Mouse (Mus musculus) intestine, postnatal 0 days (tissue): ENCODE data around the gene Map3k14. TPM values are rescaled to one million over a fixed set of nuclear protein-coding genes. Genes with fewer than 3 reads are reported as not detected.
A peak's percentile ranks its signal among the peaks of the same experiment; 100 is the strongest.

ENCODE experiments used
- ATAC-seq: fragments of 200-750 bp; cut with Nextera tagmentation; 2 replicates; pipeline ENCODE4 v1.8.0; 2017; ENCODE audit warnings: mild to moderate bottlenecking, moderate TSS enrichment, moderate library complexity
- H3K27ac ChIP-seq: fragments of 300-500 bp; sonication (generic); 2 replicates; pipeline ENCODE4 v1.5.1; 2014; ENCODE audit warnings: mild to moderate bottlenecking, low read depth, low read length, moderate library complexity
- H3K27me3 ChIP-seq: fragments of 300-500 bp; sonication (generic); replicated peaks from 2 replicates; pipeline ENCODE4 v1.6.1; 2014; ENCODE audit warnings: low read length, mixed read lengths; ENCODE audit not compliant: control insufficient read depth, insufficient read depth
- H3K36me3 ChIP-seq: fragments of 300-500 bp; sonication (generic); 2 replicates; pipeline ENCODE4 v1.6.1; 2014; ENCODE audit warnings: mild to moderate bottlenecking, moderate library complexity; ENCODE audit not compliant: control insufficient read depth, insufficient read depth
- H3K4me1 ChIP-seq: fragments of 300-500 bp; sonication (generic); replicated peaks from 2 replicates; pipeline ENCODE4 v1.6.1; 2014; ENCODE audit warnings: antibody characterized with exemption, low read length, mixed read lengths; ENCODE audit not compliant: control insufficient read depth, insufficient read depth
- H3K4me2 ChIP-seq: fragments of 300-500 bp; sonication (generic); replicated peaks from 2 replicates; pipeline ENCODE4 v1.6.1; 2014; ENCODE audit warnings: low read depth, mild to moderate bottlenecking, moderate library complexity
- H3K4me3 ChIP-seq: fragments of 300-500 bp; sonication (generic); 2 replicates; pipeline ENCODE4 v1.5.1; 2014; ENCODE audit warnings: low read depth, low read length
- H3K9ac ChIP-seq: fragments of 300-500 bp; sonication (generic); 2 replicates; pipeline ENCODE4 v1.6.1; 2014; ENCODE audit warnings: mild to moderate bottlenecking, low read depth, low read length
- H3K9me3 ChIP-seq: fragments of 300-500 bp; sonication (generic); 2 replicates; pipeline ENCODE4 v1.6.1; 2016; ENCODE audit warnings: mixed run types; ENCODE audit not compliant: control insufficient read depth
- CTCF ChIP-seq: sonication (generic); IDR thresholded peaks from 2 replicates; pipeline ENCODE4 v1.5.1; 2016; ENCODE audit warnings: low read depth, mild to moderate bottlenecking, control low read depth, antibody characterized with exemption, moderate library complexity
- WGBS: fragments of 180-500 bp; shearing (Covaris S2); extraction: QIAGEN DNeasy Blood & Tissue Kit; methylation state at CpG from one replicate; pipeline ENCODE4 v1.1.7; 2014; 5-methylcytosine and 5-hydroxymethylcytosine counted together
- polyA plus RNA-seq: library from polyadenylated mRNA; unstranded; fragments of >200 nt; fragmentation: Nextera tagmentation; extraction: Ambion mirVana; gene quantifications from 2 replicates; pipeline ENCODE4 v1.2.1, GENCODE M21; 2015

Map3k14 gene
- polyA plus RNA-seq, 1 experiment from 2014 or later: 1.6 TPM

DNA sequence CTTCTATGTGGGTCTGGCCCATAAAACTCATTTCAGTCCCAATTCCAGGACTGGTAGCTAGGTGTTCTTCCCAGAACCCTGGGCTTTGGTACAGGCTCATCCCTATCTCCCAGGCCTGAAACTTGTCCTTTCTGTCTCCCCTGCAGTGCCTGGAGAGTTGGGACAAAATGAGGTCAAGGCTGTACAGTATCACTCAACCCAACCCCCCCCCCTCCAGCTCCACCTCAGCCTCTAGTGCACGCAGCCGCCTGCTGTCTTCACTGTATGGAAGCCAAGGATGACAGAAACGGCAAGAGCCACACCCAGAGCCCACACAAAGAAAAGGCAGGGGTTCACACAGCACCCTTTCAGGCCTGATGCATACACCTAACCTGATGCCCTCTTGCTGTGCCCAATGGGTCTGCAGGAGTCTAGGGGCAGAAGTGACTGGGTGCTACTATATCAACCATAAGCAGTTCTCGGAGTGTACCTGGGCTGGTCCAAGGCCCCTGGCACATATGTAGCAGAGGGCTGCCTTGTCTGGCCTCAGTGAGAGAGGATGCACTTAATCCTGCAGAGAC is 20.5 kb downstream of the Map3k14 start:
- Histone ChIP-seq H3K4me2 (no peak overlapping the region), H3K27me3 (no peaks in the 10 kb centered on the region), H3K4me1 (peaks cover 6% of the 10 kb centered on the region), H3K9ac (no peak overlapping the region), H3K27ac (peak overlapping the region; percentile 9; the same call in 1 of the 2 replicates), H3K9me3 (no peaks in the 10 kb centered on the region), H3K36me3 (no peaks in the 10 kb centered on the region), H3K4me3 (no peak overlapping the region)
- TF ChIP-seq CTCF: no peak
- no peak for ATAC-seq
- WGBS: 42% methylated on average over 4 of the region's 4 CpGs

DNA sequence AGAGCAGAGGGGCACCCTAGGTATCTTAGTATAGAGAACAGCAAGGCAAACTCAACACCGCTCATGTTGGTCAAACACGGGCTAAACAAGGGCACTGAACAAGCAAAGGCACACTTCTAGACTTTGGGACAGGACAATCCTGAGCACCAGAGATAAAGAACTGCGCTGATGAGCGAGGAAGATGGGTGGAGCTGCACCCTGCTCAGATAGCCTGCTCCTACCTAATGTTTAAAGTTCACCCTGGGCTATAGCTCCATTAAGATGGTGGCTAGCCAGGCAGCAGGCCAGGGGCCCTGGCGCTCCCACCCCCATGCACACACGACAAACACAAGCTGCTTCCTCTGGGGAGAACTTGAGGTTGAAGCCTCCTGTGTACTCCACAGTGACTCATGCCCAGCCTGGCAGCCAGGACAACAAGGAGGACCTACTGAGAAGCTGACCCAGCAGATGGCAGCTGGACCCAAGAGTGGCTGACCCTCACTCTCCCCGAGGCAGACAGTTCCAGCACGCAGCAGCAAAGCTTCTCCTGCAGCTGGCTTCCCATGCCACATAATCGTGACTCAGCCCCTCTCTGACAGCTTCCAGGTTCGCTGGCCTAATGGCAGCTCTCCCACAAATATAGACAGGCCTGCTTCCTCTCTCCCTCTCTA is 21.1 kb downstream of the Map3k14 start:
- Histone ChIP-seq H3K27me3 (no peaks in the 10 kb centered on the region), H3K27ac (peak overlapping the region; percentile 9; the same call in 1 of the 2 replicates), H3K9ac (no peak overlapping the region), H3K36me3 (no peaks in the 10 kb centered on the region), H3K4me2 (no peak overlapping the region), H3K4me1 (peaks cover 6% of the 10 kb centered on the region), H3K4me3 (no peak overlapping the region), H3K9me3 (no peaks in the 10 kb centered on the region)
- 49% methylated on average over 10 of the region's 10 CpGs for WGBS
- TF ChIP-seq CTCF: 0 out of 2 replicates have a peak, but pooled peaks have one; percentile 33
- peak; percentile 22; the same call in 1 of the 2 replicates for ATAC-seq

DNA sequence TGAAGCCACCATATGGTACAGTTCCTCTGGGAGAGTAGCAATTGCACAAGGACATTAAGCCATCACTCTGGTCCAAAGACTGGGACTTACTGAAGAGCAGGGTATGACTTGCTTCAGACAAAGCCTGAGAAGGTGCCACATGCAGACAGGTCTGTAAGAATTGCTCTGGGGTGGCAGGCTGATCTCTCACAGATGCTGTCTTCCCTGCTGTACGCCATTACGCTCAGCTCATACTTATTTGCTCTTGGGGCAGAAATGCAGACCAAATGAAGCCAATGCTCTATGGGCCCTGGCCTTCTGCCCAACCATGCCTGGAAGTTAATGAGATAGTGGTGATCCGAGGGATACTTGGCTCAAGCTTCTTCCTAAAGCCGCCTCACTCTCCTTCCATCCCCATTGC is 22.4 kb downstream of the Map3k14 start:
- H3K9ac ChIP-seq: no peak overlapping the region
- H3K9me3 ChIP-seq: no peaks in the 10 kb centered on the region
- H3K4me3 ChIP-seq: no peak overlapping the region
- 78% methylated on average over 4 of the region's 4 CpGs for WGBS
- H3K4me2 ChIP-seq: no peak overlapping the region
- no peak for TF ChIP-seq CTCF
- no peaks in the 10 kb centered on the region for H3K36me3 ChIP-seq
- H3K27ac ChIP-seq: no peak overlapping the region
- no peaks in the 10 kb centered on the region for H3K27me3 ChIP-seq
- peaks cover 6% of the 10 kb centered on the region for H3K4me1 ChIP-seq
- no peak for ATAC-seq

DNA sequence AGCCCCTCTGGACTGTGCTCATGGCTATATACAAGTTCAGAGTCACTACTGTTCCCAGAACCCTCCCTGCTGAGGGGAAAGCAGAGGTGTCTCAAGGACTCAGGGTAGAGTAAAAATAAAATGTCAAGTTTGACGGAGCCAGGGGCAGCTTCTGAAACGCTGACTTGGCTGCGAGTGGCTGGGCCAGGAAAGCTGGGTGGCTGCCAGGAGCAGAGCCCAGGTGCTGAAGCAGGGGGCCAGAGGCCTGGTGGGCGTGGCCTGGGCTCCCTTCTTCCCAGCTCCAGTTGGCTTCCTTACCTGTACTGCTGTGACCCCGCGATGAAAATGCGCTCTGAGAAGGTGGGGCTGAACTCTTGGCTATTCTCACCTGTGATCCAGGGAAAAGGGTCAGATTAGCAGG is 26.5 kb downstream of the Map3k14 start:
- Histone ChIP-seq H3K27me3 (no peaks in the 10 kb centered on the region), H3K36me3 (peaks cover 24% of the 10 kb centered on the region), H3K4me1 (no peaks in the 10 kb centered on the region; the same call in 1 of the 2 replicates), H3K9me3 (no peaks in the 10 kb centered on the region), H3K9ac (no peak overlapping the region), H3K27ac (no peak overlapping the region), H3K4me3 (no peak overlapping the region), H3K4me2 (no peak overlapping the region)
- peak; percentile 64 for ATAC-seq
- no peak for TF ChIP-seq CTCF
- WGBS: 31% methylated on average over 7 of the region's 7 CpGs

DNA sequence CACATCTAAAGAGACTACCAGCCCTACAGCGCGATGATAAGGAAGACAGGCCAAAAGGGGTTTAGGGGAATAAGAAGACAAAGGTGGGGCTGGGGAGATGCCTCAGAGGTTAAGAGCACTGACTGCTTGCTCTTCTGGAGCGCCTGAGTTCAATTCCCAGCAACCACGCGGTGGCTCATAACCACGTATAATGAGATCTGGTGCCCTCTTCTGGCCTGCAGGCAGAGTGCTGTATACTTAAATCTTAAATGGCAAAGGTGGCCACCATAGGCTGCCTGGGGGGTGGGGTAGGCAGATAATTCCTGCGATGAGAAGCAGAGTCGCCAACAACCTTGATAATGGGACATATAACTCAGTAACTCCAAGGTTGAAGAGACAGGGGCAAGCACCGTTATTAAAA is 29.5 kb downstream of the Map3k14 start:
- peak; percentile 46 for TF ChIP-seq CTCF
- Histone ChIP-seq H3K4me2 (no peak overlapping the region), H3K4me1 (no peaks in the 10 kb centered on the region), H3K36me3 (peaks cover 27% of the 10 kb centered on the region), H3K9ac (no peak overlapping the region), H3K4me3 (no peak overlapping the region), H3K27ac (no peak overlapping the region), H3K27me3 (no peaks in the 10 kb centered on the region), H3K9me3 (no peaks in the 10 kb centered on the region)
- no peak for ATAC-seq
- 81% methylated on average over 9 of the region's 9 CpGs for WGBS

DNA sequence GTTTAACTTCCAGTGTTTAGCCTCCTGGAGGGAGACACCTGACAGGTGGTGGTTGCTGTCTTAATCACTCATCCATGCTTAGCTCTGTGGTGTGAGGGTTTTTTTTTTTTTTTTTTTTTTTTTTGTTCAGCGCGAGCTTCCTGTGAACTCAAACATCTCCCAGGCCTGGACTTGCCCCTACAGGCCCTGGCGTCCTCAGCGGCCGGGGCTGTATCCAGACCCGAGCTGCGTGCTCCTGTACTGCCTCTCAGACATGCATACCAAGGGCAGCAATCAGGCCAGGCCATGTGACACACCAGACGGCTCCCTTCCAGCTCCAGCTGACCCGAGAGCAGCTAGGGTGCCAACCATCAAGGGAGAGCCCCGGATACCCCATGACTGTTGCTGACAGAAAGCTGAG is 30.4 kb downstream of the Map3k14 start:
- no peak overlapping the region for H3K4me2 ChIP-seq
- H3K9me3 ChIP-seq: no peaks in the 10 kb centered on the region
- H3K9ac ChIP-seq: no peak overlapping the region
- TF ChIP-seq CTCF: no peak
- H3K36me3 ChIP-seq: peaks cover 27% of the 10 kb centered on the region
- no peak for ATAC-seq
- 86% methylated on average over 10 of the region's 10 CpGs for WGBS
- H3K4me3 ChIP-seq: no peak overlapping the region
- no peaks in the 10 kb centered on the region for H3K4me1 ChIP-seq
- H3K27ac ChIP-seq: no peak overlapping the region
- H3K27me3 ChIP-seq: no peaks in the 10 kb centered on the region
